Mouse (Mus musculus) heart, postnatal 10 days (tissue): ENCODE results near the gene Cfap97d2. TPM values are rescaled to one million over a fixed set of nuclear protein-coding genes. Genes with fewer than 3 reads are reported as not detected.
"Not testable (repeated sequence)": the region's sequence is repeated elsewhere in the genome, so short reads cannot be mapped to it uniquely, and the experiment has no call there.

Source experiments
- DNase-seq, 2 experiments: peaks; one replicate each; pipeline ENCODE4 v3.0.0; 2021
- intact Hi-C: fragments of 180-260 bp; cut with DNase I; formaldehyde crosslinking; loops from one replicate; pipeline ENCODE4 v1.15.1; 2025
- total RNA-seq, 2 experiments: library from RNA; stranded (reverse); gene quantifications; 2 replicates each; pipeline ENCODE4 v1.2.3; 2021

Cfap97d2 gene
- total RNA-seq, 2 experiments from 2014 or later: not detected

DNA sequence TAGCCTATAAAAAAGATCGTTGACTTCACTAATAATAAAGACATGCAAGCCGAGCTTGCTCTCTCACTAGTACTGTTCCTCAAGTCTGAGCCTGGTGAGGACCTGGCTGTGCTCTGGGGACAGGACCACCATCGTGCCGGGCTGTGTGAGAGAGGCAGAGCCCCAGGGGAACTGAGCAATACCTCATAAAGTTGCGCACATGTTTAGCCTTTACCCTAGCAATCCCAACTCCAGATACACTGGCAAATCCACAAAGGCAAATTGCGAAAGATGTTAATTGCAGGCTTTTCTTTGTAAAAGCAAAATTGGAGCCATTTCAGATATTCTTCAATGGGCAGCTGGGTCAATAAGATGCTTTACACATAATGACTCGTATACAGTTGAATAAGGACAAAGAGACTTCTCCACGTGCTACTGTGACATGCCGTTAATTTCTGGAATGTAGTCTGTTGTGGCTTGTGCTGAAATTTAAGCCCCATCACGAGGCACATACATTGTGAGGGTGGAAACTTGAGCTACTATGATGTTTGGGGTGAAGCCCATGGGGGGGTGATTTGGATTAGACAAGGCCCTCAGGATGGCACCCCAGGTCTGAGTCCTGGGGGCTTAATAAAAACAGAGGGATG lies 21.9 kb downstream of the Cfap97d2 start:
- intact Hi-C loops: loop anchor here (5.0 kb wide), 3 partner anchors 50 to 175 kb away; partner anchors contain the start of gene Rasa3
- no peak for DNase-seq

GRCm38 (mm10) chr8:13740323-13740770 lies 34.7 kb downstream of the Cfap97d2 start:
- intact Hi-C loops: no loop called here
- DNase-seq: peak; percentile 65 to 70

DNA sequence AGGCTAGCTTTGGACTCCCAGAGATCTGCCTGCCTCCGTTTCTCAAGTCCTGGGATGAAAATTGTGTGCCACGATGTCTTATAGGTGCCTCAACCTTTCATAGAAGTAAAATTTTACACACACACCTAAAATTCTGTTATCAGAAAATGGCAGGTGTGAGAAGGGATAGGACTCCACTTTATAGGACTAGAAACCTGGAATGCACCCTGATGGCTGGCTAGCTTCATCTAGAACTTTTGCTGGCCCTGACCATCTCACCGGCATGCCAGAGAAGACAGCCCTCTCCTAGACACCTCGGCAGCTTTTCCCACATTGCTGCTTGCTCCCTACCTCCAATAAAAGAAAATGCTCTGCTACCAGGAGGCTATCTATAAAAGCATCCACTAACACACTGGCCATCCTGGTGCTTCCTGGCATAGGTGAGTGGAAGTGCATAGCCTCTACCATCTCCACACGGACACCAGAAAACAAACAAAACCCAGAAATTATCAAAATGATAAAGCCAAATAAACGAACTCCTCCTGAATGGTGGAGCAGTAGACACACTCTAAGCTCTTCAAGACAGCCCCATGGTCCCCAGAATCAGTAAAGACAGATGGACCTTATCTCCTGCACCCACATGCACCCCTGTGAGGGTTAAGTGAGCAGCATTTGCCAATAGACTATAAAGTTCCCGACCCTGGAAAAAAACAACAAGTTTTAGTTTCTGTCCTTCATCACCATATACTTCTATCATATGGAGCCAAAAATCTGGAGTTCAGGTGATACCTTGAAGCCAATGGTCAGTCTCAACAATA lies 35.3 kb downstream of the Cfap97d2 start:
- no peak for DNase-seq
- intact Hi-C loops: no loop called here

DNA sequence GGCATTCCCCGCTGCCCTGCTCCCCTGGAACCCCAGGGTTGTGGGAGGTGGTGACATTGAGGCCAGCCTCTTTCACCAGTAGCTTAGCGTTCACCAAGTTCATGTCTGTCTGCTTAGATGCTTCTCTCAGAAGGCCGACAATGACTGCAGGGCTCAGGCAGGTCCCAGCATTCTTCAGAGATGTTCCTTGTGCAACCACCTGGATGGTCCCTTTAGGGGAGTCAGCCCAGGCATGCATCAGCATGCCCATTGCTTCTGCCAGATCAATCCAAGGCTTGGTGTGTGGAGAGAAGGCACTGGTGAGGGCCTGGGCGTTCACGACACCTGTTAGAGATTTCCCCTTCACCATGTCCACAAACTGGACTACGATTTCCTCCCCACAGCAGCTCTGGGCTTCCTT lies 40.5 kb downstream of the Cfap97d2 start:
- intact Hi-C loops, DNase-seq: not testable (repeated sequence)

DNA sequence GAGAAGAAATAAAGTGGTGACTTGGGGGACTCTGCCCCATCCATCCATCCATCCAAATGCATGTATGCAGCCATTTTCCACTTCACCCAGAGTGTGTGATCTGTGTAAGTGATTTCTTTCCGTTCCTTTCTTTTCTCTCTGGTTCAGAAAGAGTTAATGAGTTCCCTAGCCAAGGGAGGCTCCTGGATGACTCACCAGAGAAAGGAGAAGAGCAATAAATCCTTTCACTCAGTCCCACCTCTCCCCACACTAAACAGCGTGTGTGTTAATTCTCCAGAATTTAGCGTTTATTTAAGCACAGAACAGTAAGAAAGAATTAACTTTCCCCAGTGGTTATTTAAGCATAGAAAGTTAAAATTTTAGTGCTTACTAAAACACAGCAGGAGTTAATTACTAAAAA lies 41.9 kb downstream of the Cfap97d2 start:
- intact Hi-C loops: no loop called here
- no peak for DNase-seq

GRCm38 (mm10) chr8:13753680-13754079 lies 48.0 kb downstream of the Cfap97d2 start:
- intact Hi-C loops: loop anchor here (1.0 to 5.0 kb wide), 3 partner anchors 202 to 341 kb away; no protein-coding TSS in a partner anchor
- peak; percentile 79 to 91 for DNase-seq

GRCm38 (mm10) chr8:13756480-13756879 lies 50.8 kb downstream of the Cfap97d2 start:
- intact Hi-C loops: no loop called here
- no peak for DNase-seq

DNA sequence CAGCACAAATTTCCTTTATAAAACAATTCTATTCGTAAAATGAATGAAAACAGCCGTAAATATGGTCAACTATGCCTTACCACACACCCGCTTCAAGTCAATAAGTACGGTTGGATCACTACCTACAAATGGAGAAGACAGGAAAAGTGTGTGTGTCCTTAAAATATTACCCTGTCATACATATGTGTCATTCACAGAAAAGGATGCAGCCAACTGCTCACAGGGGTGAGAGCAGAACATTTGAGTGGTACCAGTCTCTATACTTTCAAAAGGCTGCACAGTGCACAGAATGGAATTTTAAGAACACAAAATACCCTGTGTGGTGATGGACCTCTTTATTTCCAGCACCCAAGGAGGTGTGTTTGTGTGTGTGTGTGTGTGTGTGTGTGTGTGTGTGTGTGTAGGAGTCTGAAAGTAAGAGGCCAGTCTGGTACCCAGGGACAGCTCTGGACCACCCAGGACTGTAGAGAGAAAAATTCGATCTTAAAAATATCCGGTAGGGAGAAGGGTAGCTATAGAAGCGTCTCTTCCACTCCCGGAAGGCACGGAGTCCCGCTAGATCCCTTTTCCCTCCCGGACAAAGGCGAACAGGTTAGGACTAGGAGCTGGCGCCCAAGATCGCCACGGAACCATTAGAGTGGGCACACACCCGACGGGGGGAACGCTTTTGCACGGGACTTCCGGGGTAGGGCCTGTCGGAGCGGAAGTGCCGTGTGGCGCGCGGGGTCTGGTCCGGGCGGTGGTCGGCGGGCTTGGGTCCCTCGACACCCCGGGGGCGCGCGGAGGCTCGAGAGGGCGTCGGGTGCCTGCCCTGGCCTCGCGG lies 51.5 kb downstream of the Cfap97d2 start, which contains the start of gene Cdc16:
Gene Cdc16 (plus strand): TSS at position 695 of the 823 bp plus-strand sequence.
- intact Hi-C loops: no loop called here
- DNase-seq: peak; percentile 93 to 97

DNA sequence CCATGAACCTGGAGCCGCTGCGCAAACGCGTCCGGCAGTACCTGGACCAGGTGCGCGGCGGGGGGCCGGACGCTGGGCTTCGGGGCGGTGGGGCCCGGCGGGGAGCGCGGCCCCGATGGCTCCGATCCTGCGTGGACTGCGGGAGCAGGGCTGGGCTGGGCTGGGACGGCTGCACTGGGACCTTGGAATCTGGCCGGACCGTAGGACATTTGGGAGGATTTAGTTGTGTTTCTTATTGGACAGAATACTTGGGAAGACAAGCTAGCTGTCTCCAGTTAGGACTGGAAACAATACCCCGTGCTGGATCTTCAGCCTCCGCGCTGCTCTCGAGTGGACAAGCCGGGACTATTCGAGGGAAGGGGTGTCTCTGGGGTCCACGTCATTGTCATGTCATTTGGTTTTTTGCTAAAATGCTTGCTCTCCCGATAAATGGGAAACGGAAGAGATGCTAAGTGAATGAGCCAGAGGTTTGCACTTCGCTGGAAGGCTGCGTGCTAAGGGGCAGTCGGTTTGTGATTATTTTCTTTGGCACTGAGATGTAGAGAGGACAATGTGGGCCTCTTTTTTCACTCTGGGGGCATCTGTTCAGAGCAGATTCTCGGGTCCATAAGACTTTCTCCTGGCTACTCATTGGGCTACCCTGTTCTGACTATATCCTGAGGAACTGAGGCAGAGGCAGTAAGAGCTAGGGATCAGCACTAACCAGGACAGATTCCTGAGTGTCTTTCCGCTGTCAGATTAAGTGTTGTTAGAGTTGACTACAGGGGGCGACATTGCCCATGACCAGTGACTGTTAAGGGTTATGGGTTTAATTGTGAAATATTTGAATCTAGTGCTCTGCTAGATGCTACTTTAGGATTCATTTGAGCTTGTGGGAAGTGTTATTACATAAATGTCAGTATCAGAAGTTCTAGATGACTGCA lies 52.4 kb downstream of the Cfap97d2 start:
- peak; percentile 63 to 66 for DNase-seq
- intact Hi-C loops: loop anchor here (1.0 kb wide), 2 partner anchors 27 to 131 kb away; partner anchors contain the start of gene Upf3a

- intact Hi-C loops: no loop called here
Measured at GRCm38 (mm10) chr8:13769206-13769605, 63.5 kb downstream of the Cfap97d2 start.

GRCm38 (mm10) chr8:13780536-13780935 lies 74.8 kb downstream of the Cfap97d2 start:
- intact Hi-C loops: no loop called here
- no peak for DNase-seq

More at GRCm38 (mm10) chr8:13769206-13769605, 63.5 kb downstream of the Cfap97d2 start:
- no peak for DNase-seq

DNA sequence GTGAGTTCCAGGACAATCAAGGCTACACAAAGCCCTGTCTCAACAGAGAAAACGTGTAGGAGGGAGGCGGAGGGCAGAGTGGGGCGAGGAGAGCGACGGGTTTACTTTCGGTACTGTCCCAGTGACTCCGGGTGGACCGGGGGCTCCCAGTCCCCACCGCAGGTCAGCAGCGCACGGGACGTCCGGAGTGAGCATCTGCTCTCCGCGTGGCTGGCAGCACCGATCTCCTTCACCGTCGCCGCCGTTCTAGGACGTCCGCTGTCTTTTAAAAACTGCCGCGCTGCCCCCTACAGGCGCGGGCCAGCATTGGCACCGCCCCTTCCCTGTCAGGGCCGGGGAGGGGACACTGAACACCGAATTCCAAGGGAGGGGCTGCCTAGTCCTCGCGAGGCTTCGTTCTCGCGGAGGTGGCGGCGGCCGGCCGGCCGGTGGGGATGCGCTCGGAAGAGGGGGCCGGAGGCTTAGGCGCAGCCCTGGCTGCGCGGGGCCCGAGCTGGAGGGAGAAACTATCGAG lies 79.6 kb downstream of the Cfap97d2 start, which contains the start of gene Upf3a:
Gene Upf3a (plus strand): TSS at position 366 of the 514 bp plus-strand sequence.
- intact Hi-C loops: loop anchor here (1.0 to 5.0 kb wide), 2 partner anchors 27 to 87 kb away; no protein-coding TSS in a partner anchor
- DNase-seq: peak; percentile 93 to 94

- peak; percentile 97 to 98 for DNase-seq
- intact Hi-C loops: loop anchor here (1.0 to 5.0 kb wide), 2 partner anchors 28 to 86 kb away; no protein-coding TSS in a partner anchor
Measured at GRCm38 (mm10) chr8:13785764-13786299, 80.1 kb downstream of the Cfap97d2 start.

DNA sequence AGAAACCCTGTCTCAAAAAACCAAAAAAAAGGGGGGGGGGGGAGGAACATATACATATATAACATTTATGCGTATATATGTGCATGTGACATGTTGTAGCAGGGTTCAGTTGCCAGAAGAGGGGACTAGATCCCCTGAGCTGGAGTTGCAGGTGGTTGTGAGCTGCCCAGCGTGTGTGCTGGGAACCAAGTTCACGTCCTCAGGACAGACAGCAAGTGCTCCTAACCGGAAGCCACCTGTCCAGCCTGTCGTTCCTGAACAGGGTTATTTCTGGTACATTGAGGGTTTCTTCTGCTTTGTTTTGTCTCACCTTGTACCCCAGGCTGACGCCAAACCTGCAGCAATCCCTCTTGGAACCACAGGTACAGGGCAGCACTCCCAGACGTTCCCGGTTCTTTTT lies 83.9 kb downstream of the Cfap97d2 start:
- no peak for DNase-seq
- intact Hi-C loops: loop anchor here (5.0 kb wide), 2 partner anchors 83 to 98 kb away; no protein-coding TSS in a partner anchor

Other genes starting within 250 kb of the Cfap97d2 start
- 100 to 1,000 TPM; 135 to 143 TPM for gene Gas6, start 211.4 kb upstream of the Cfap97d2 start, total RNA-seq
- gene 1700029H14Rik, start 143.4 kb upstream of the Cfap97d2 start, total RNA-seq: not detected
- gene Rasa3, start 28.3 kb upstream of the Cfap97d2 start, total RNA-seq: 10 to 100 TPM; 22.3 to 25.1 TPM
- 10 to 100 TPM; 40.6 to 43.1 TPM for gene Cdc16, start 51.8 kb downstream of the Cfap97d2 start, total RNA-seq
- gene Upf3a, start 79.7 kb downstream of the Cfap97d2 start, total RNA-seq: 10 to 100 TPM; 14.0 to 15.0 TPM
- gene AF366264, start 132.5 kb downstream of the Cfap97d2 start, total RNA-seq: not detected
- gene Champ1, start 163.8 kb downstream of the Cfap97d2 start, total RNA-seq: 10 to 100 TPM; 10.3 to 11.4 TPM
- 10 to 100 TPM; 15.1 to 17.1 TPM for gene Coprs, start 184.4 kb downstream of the Cfap97d2 start, total RNA-seq